Mouse (Mus musculus) forebrain, embryonic 14.5 days (tissue): ENCODE data around the gene Fkbp14. TPM values are rescaled to one million over a fixed set of nuclear protein-coding genes. Genes with fewer than 3 reads are reported as not detected.

Experiments
- ATAC-seq: fragments of 200-750 bp; cut with Nextera tagmentation; 2 replicates; pipeline ENCODE4 v1.8.0; 2017; ENCODE audit warnings: mild to moderate bottlenecking, moderate library complexity
- DNase-seq: peaks from one replicate; pipeline ENCODE4 v3.0.0-alpha.2; 2015; ENCODE audit warnings: low spot score
- H3K27ac ChIP-seq: fragments of 300-500 bp; sonication (generic); 2 replicates; pipeline ENCODE4 v1.5.1; 2014; ENCODE audit warnings: low read depth, mild to moderate bottlenecking, control low read depth, low read length, moderate library complexity
- H3K27me3 ChIP-seq: fragments of 300-500 bp; sonication (generic); replicated peaks from 2 replicates; pipeline ENCODE4 v1.6.1; 2014; ENCODE audit warnings: low read length, control low read depth, mixed read lengths; ENCODE audit not compliant: control insufficient read depth, insufficient read depth
- H3K36me3 ChIP-seq: fragments of 300-500 bp; sonication (generic); 2 replicates; pipeline ENCODE4 v1.6.1; 2014; ENCODE audit warnings: low read length, control low read depth; ENCODE audit not compliant: control insufficient read depth, insufficient read depth
- H3K4me1 ChIP-seq: fragments of 300-500 bp; sonication (generic); 2 replicates; pipeline ENCODE4 v1.6.1; 2014; ENCODE audit warnings: antibody characterized with exemption, low read length, control low read depth; ENCODE audit not compliant: control insufficient read depth, insufficient read depth
- H3K4me2 ChIP-seq: fragments of 300-500 bp; sonication (generic); 2 replicates; pipeline ENCODE4 v1.6.1; 2014; ENCODE audit warnings: mild to moderate bottlenecking, control low read depth, low read length
- H3K4me3 ChIP-seq: fragments of 300-500 bp; sonication (generic); 2 replicates; pipeline ENCODE4 v1.5.1; 2014; ENCODE audit warnings: low read depth, low read length, control low read depth
- H3K9ac ChIP-seq: fragments of 300-500 bp; sonication (generic); 2 replicates; pipeline ENCODE4 v1.6.1; 2014; ENCODE audit warnings: mild to moderate bottlenecking, low read length, control low read depth, moderate library complexity
- H3K9me3 ChIP-seq: fragments of 300-500 bp; sonication (generic); replicated peaks from 2 replicates; pipeline ENCODE4 v1.6.1; 2016; ENCODE audit warnings: low read length, control low read depth, mixed read lengths; ENCODE audit not compliant: control insufficient read depth
- WGBS: fragments of 180-500 bp; shearing (Covaris S2); extraction: QIAGEN DNeasy Blood & Tissue Kit; methylation state at CpG from one replicate; pipeline ENCODE4 v1.1.7; 2014; 5-methylcytosine and 5-hydroxymethylcytosine counted together
- polyA plus RNA-seq: library from polyadenylated mRNA; unstranded; fragments of >200 nt; fragmentation: Nextera tagmentation; extraction: Ambion mirVana; gene quantifications from 2 replicates; pipeline ENCODE4 v1.2.1, GENCODE M21; 2014

The Fkbp14 gene
- polyA plus RNA-seq, 1 experiment from 2014 or later, result 9.0 TPM

DNA sequence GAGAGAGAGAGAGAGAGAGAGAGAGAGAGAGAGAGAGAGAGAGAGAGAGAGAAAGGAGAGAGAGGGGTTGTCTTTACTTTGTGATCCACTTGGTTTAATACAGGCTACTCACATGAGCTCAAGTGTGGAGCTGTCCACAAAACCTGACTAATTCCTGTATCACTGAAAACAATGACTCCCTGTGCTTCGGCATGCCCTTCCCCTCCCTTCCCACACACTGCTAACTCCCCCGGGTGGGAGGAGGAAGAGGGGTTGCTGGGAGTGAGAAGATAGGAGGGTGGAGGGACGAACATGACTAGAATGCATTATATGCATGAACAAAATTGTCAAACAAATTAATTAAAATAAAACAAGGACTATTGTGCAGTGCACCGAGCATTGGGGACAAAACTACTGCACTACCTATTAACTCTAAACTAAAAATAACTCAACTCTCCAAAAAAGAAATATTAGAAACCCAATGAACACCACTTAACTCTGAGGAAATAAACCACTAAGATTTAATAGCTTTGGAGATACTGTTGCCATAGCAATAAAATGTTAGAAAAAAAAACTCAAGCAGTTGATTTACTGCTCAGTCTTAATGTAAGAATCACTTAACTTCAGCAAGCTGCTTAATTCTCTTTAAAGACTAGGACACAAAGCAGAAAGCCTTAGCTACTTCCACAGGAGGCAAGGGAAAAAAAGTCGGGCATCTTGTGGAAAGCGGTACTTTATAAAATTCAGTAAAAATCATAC, 23.7 kb downstream of the Fkbp14 start:
- H3K27me3 ChIP-seq, result no peaks in the 10 kb centered on the region
- peak; percentile 44 for ATAC-seq
- H3K9ac ChIP-seq, result no peak overlapping the region
- peak; percentile 53 for DNase-seq
- H3K4me3 ChIP-seq, result no peak overlapping the region
- 17% methylated on average over 6 of the region's 6 CpGs for WGBS
- H3K4me2 ChIP-seq, result no peak overlapping the region
- no peak overlapping the region for H3K27ac ChIP-seq
- no peaks in the 10 kb centered on the region for H3K9me3 ChIP-seq
- H3K36me3 ChIP-seq, result no peaks in the 10 kb centered on the region
- peaks cover 24% of the 10 kb centered on the region for H3K4me1 ChIP-seq

GRCm38 (mm10) chr6:54569776-54570175, 27.3 kb downstream of the Fkbp14 start:
- DNase-seq, result peak; percentile 62
- no peak for ATAC-seq
- Histone ChIP-seq H3K4me3 (no peak overlapping the region), H3K4me1 (peaks cover 33% of the 10 kb centered on the region), H3K36me3 (no peaks in the 10 kb centered on the region), H3K9ac (no peak overlapping the region), H3K27me3 (no peaks in the 10 kb centered on the region), H3K4me2 (peak overlapping the region; percentile 12; the same call in 1 of the 2 replicates), H3K9me3 (no peaks in the 10 kb centered on the region), H3K27ac (peak overlapping the region; percentile 70; the same call in 1 of the 2 replicates)
- WGBS, result 12% methylated on average over 7 of the region's 7 CpGs

GRCm38 (mm10) chr6:54566546-54566919, 30.6 kb downstream of the Fkbp14 start:
- DNase-seq, result no peak
- WGBS, result 1% methylated on average over 6 of the region's 6 CpGs

DNA sequence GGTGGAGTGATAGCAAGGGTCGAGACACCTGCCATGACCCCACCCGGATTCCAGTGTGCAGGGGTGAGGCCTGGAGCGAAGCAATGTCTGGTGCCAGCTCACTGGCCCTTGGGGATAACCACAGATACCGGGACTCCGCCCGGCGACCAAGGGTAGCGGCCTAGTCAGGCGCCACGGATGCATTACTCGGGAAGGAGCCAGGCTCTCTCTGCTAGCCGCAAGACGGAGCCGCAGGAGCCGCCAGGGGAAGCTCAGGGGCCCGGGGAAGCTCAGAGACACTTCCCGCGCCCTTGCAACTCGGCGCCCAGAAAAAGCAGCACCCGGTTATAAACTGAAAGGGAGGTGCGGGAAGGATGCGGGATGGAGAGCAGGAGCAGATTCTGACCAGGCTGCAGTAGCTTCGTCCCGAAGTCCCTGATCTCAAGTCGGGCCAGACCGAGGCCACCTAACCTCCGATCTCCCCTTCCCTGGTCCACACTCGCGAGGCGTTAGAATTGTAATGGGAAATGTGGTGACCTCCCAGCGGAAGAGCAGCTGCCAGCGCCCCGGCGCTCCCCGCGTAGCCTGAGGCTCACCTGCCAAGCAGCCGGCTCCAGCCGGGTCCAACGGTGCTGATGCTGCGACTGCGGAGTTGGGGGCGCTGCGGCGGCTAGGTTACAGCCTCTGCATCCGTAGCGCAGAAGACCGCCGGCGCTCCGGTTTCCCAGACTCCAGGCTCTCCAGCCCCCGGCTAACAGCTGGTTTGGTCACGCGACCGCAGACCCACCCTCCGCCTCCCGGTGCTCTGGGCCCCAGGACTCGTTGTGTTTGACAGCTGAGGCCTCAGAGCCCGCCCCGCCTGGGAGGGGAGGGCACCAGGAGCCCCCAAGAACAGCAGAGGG, 31.2 kb downstream of the Fkbp14 start, which contains the start of gene Scrn1:
Scrn1 (minus strand) TSS at position 825 of the 881 bp plus-strand sequence.
- peak; percentile 85 for ATAC-seq
- DNase-seq, result peak; percentile 93
- peaks cover 53% of the 10 kb centered on the region for H3K4me1 ChIP-seq
- no peaks in the 10 kb centered on the region for H3K36me3 ChIP-seq
- H3K27ac ChIP-seq, result peak within 1 kb of the TSS; percentile 93
- H3K27me3 ChIP-seq, result no peaks in the 10 kb centered on the region
- H3K4me3 ChIP-seq, result peak within 1 kb of the TSS; percentile 84
- peak within 1 kb of the TSS; percentile 76 for H3K4me2 ChIP-seq
- peak within 1 kb of the TSS; percentile 94 for H3K9ac ChIP-seq
- no peaks in the 10 kb centered on the region for H3K9me3 ChIP-seq
- WGBS, result under 1% methylated on average over 58 of the region's 60 CpGs

More at GRCm38 (mm10) chr6:54566546-54566919, 30.6 kb downstream of the Fkbp14 start:
- H3K9me3 ChIP-seq, result no peaks in the 10 kb centered on the region
- H3K4me3 ChIP-seq, result peak overlapping the region; percentile 84
- peaks cover 53% of the 10 kb centered on the region for H3K4me1 ChIP-seq
- peak overlapping the region; percentile 76 for H3K4me2 ChIP-seq
- peak overlapping the region; percentile 94 for H3K9ac ChIP-seq
- no peaks in the 10 kb centered on the region for H3K36me3 ChIP-seq
- no peak; the same call in 1 of the 2 replicates for ATAC-seq
- no peaks in the 10 kb centered on the region for H3K27me3 ChIP-seq
- peak overlapping the region; percentile 93 for H3K27ac ChIP-seq

- 0 out of 2 replicates have a peak, but pooled peaks have one; percentile 30 for ATAC-seq
- no peaks in the 10 kb centered on the region for H3K9me3 ChIP-seq
- H3K27ac ChIP-seq, result peak overlapping the region; percentile 93
- H3K4me3 ChIP-seq, result peak overlapping the region; percentile 84
- peak overlapping the region; percentile 94 for H3K9ac ChIP-seq
- WGBS, result 2% methylated on average over 3 of the region's 3 CpGs
- peak; percentile 65 for DNase-seq
- H3K4me2 ChIP-seq, result peak overlapping the region; percentile 76
- H3K36me3 ChIP-seq, result no peaks in the 10 kb centered on the region
- H3K4me1 ChIP-seq, result peaks cover 53% of the 10 kb centered on the region
- H3K27me3 ChIP-seq, result no peaks in the 10 kb centered on the region
Observed at GRCm38 (mm10) chr6:54565012-54565411, 32.1 kb downstream of the Fkbp14 start.

GRCm38 (mm10) chr6:54564506-54564991, 32.6 kb downstream of the Fkbp14 start:
- Histone ChIP-seq H3K4me3 (peak overlapping the region; percentile 84), H3K27me3 (no peaks in the 10 kb centered on the region), H3K27ac (peak overlapping the region; percentile 93), H3K4me1 (peaks cover 52% of the 10 kb centered on the region), H3K9me3 (no peaks in the 10 kb centered on the region), H3K36me3 (no peaks in the 10 kb centered on the region), H3K9ac (peak overlapping the region; percentile 94), H3K4me2 (peak overlapping the region; percentile 76)
- ATAC-seq, result no peak
- DNase-seq, result no peak
- WGBS, result 20% methylated on average over 9 of the region's 9 CpGs

DNA sequence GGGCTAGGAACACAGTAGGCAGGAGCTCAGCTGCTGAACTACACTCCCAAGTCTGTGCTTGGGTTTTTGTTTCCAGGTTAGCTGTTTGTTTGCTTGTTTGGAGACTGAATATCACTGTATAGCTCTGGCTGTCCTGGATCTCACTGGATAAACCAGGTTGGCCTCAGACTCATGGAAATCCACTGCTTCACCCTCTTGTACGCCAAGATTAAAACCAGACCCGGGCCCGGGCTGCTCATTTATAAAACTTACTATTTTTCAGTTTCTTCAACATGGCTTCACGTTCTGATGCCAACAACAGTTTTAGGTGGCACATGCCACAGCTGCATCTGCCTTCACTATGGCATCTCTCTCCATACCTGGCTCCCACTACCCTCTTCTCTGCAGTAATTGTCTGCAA, 33.5 kb downstream of the Fkbp14 start:
- Histone ChIP-seq H3K27me3 (no peaks in the 10 kb centered on the region), H3K4me1 (peaks cover 48% of the 10 kb centered on the region), H3K4me2 (peak overlapping the region; percentile 76), H3K9ac (peak overlapping the region; percentile 48; the same call in 1 of the 2 replicates), H3K27ac (no peak overlapping the region), H3K9me3 (no peaks in the 10 kb centered on the region), H3K36me3 (no peaks in the 10 kb centered on the region), H3K4me3 (peak overlapping the region; percentile 84)
- ATAC-seq (no peak), DNase-seq (no peak)
- 70% methylated on average over 4 of the region's 4 CpGs for WGBS

DNA sequence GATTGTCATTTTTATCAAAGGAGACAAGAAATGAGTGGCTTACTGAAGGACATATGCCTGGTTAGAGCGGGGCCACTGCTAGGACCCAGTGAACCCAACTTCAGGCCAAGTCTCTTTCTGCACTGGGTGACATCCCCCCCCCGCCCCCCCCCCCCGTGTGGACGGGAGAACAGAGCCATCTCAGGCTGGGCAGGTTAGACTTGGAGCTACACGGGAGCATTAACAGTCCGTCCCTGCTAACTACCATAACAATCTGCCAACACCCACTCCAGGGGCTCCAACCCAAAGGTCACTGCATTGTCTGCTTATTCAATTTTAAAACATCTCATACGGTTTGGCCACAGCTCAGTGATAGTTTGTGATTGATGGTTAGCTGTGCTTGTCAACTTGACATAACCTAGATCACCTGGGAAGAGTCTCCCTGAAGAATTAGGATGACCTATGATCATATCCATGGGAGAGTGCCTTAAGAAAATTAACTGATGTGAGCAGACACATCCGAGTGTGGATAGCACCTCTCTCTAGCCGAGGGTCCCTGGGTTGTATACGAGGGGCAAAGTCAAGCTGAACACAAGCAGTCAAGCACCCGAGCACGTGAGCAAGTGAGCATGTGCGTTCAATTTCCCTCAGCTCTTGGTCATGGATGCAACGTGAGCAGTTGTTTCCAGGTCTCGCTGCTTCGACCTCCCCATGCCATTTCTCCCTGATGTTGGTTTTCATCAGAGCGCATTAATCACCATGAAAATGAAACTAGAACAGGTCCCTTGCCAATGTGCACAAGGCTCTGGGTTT, 34.9 kb downstream of the Fkbp14 start:
- Histone ChIP-seq H3K27me3 (no peaks in the 10 kb centered on the region), H3K9me3 (no peaks in the 10 kb centered on the region), H3K4me3 (no peak overlapping the region), H3K36me3 (0 out of 2 replicates have a peak, but pooled peaks cover 3% of the 10 kb centered on the region), H3K9ac (no peak overlapping the region), H3K27ac (no peak overlapping the region), H3K4me1 (peaks cover 44% of the 10 kb centered on the region), H3K4me2 (peak overlapping the region; percentile 76)
- 80% methylated on average over 14 of the region's 17 CpGs for WGBS
- DNase-seq, result no peak
- ATAC-seq, result no peak
